Mouse (Mus musculus) kidney, adult 2 months (tissue): ENCODE data around the gene Fam234a. TPM values are rescaled to one million over a fixed set of nuclear protein-coding genes. Genes with fewer than 3 reads are reported as not detected.

Experiments
- DNase-seq: peaks from one replicate; pipeline ENCODE4 v3.0.0; 2021
- H3K27ac ChIP-seq: fragments of 200-500 bp; 2 replicates; pipeline ENCODE4 v1.5.1; 2012; ENCODE audit warnings: low read depth, low read length, control low read depth, inconsistent platforms; ENCODE audit not compliant: insufficient read depth
- H3K27me3 ChIP-seq: fragments of 200-500 bp; replicated peaks from 2 replicates; pipeline ENCODE4 v1.6.1; 2012; ENCODE audit warnings: mild to moderate bottlenecking, moderate library complexity, low read length, inconsistent platforms; ENCODE audit not compliant: control insufficient read depth, insufficient read depth
- H3K36me3 ChIP-seq: fragments of 200-500 bp; 2 replicates; pipeline ENCODE4 v1.6.1; 2012; ENCODE audit warnings: mild to moderate bottlenecking, moderate library complexity, low read length, inconsistent platforms; ENCODE audit not compliant: control insufficient read depth, insufficient read depth
- H3K4me1 ChIP-seq: fragments of 200-500 bp; 2 replicates; pipeline ENCODE4 v1.6.1; 2011; ENCODE audit warnings: low read length; ENCODE audit not compliant: control insufficient read depth, insufficient read depth
- H3K4me3 ChIP-seq: fragments of 200-500 bp; 2 replicates; pipeline ENCODE4 v1.5.1; 2011; ENCODE audit warnings: mild to moderate bottlenecking, low read depth, low read length, control low read depth; ENCODE audit not compliant: insufficient read depth
- CTCF ChIP-seq: fragments of 200-500 bp; conservative IDR thresholded peaks from 2 replicates; pipeline ENCODE4 v1.5.1; 2011; ENCODE audit warnings: low read depth, mild to moderate bottlenecking, control low read depth, low read length, moderate library complexity, mixed read lengths; ENCODE audit not compliant: insufficient read depth, insufficient read length
- POLR2A ChIP-seq: fragments of 200-500 bp; IDR thresholded peaks from one replicate; pipeline ENCODE4 v1.6.1; 2011; ENCODE audit warnings: low read depth, low read length, control low read depth
- WGBS: fragments of 180-500 bp; shearing (Covaris S2); methylation state at CpG from one replicate; pipeline ENCODE4 v1.1.7; 2018; 5-methylcytosine and 5-hydroxymethylcytosine counted together
- polyA plus RNA-seq: library from polyadenylated mRNA; depleted of rRNA; stranded (reverse); fragments of >200 nt; gene quantifications from 2 replicates; pipeline ENCODE4 v1.2.3, GENCODE M21; 2012

Gene Fam234a
- polyA plus RNA-seq, 1 experiment = 112 TPM

- TF ChIP-seq CTCF = peak; percentile 49
- TF ChIP-seq POLR2A = peak; percentile 29
- Histone ChIP-seq H3K27me3 (no peaks in the 10 kb centered on the region), H3K4me1 (peaks cover 8% of the 10 kb centered on the region; the same call in 1 of the 2 replicates), H3K4me3 (peak overlapping the region; percentile 62), H3K27ac (peak overlapping the region; percentile 65), H3K36me3 (no peaks in the 10 kb centered on the region)
- under 1% methylated on average over 32 of the region's 32 CpGs for WGBS
- DNase-seq = peak; percentile 86
These were observed 456 bp downstream of the Fam234a start for GRCm38 (mm10) chr17:26243471-26244100.

GRCm38 (mm10) chr17:26240990-26241389 lies 3.1 kb downstream of the Fam234a start:
- no peak overlapping the region for H3K27ac ChIP-seq
- WGBS = 82% methylated on average over 6 of the region's 6 CpGs
- no peak for TF ChIP-seq POLR2A
- no peak for TF ChIP-seq CTCF
- peaks cover 8% of the 10 kb centered on the region; the same call in 1 of the 2 replicates for H3K4me1 ChIP-seq
- no peak for DNase-seq
- no peak overlapping the region for H3K4me3 ChIP-seq
- H3K27me3 ChIP-seq = no peaks in the 10 kb centered on the region
- H3K36me3 ChIP-seq = no peaks in the 10 kb centered on the region

GRCm38 (mm10) chr17:26240120-26240790 lies 3.8 kb downstream of the Fam234a start:
- no peaks in the 10 kb centered on the region for H3K27me3 ChIP-seq
- H3K27ac ChIP-seq = no peak overlapping the region
- H3K36me3 ChIP-seq = no peaks in the 10 kb centered on the region
- 75% methylated on average over 6 of the region's 6 CpGs for WGBS
- no peak for TF ChIP-seq POLR2A
- TF ChIP-seq CTCF = no peak
- H3K4me1 ChIP-seq = peaks cover 8% of the 10 kb centered on the region; the same call in 1 of the 2 replicates
- DNase-seq = no peak
- H3K4me3 ChIP-seq = no peak overlapping the region

GRCm38 (mm10) chr17:26239551-26239950 lies 4.5 kb downstream of the Fam234a start:
- Histone ChIP-seq H3K36me3 (no peaks in the 10 kb centered on the region), H3K27ac (no peak overlapping the region), H3K27me3 (no peaks in the 10 kb centered on the region), H3K4me1 (peaks cover 8% of the 10 kb centered on the region; the same call in 1 of the 2 replicates), H3K4me3 (no peak overlapping the region)
- TF ChIP-seq POLR2A (no peak), CTCF (no peak)
- WGBS = 72% methylated on average over 2 of the region's 2 CpGs
- DNase-seq = no peak

- Histone ChIP-seq H3K4me3 (no peak overlapping the region), H3K27me3 (no peaks in the 10 kb centered on the region), H3K4me1 (peaks cover 1% of the 10 kb centered on the region; the same call in 1 of the 2 replicates), H3K36me3 (no peaks in the 10 kb centered on the region), H3K27ac (no peak overlapping the region)
- TF ChIP-seq POLR2A (no peak), CTCF (no peak)
- 83% methylated on average over 10 of the region's 10 CpGs for WGBS
- DNase-seq = no peak
These were observed 6.4 kb downstream of the Fam234a start for GRCm38 (mm10) chr17:26237667-26238066.

- Histone ChIP-seq H3K4me3 (no peak overlapping the region), H3K4me1 (peaks cover 3% of the 10 kb centered on the region), H3K36me3 (no peaks in the 10 kb centered on the region; the same call in 1 of the 2 replicates), H3K27ac (peak overlapping the region; percentile 35), H3K27me3 (no peaks in the 10 kb centered on the region)
- WGBS = 65% methylated on average over 13 of the region's 13 CpGs
- TF ChIP-seq POLR2A (no peak), CTCF (no peak)
- no peak for DNase-seq
These were observed 8.8 kb downstream of the Fam234a start for GRCm38 (mm10) chr17:26235077-26235815.

GRCm38 (mm10) chr17:26234386-26234785 lies 9.7 kb downstream of the Fam234a start:
- no peaks in the 10 kb centered on the region for H3K27me3 ChIP-seq
- peaks cover 3% of the 10 kb centered on the region for H3K4me1 ChIP-seq
- H3K36me3 ChIP-seq = no peaks in the 10 kb centered on the region; the same call in 1 of the 2 replicates
- 78% methylated on average over 8 of the region's 8 CpGs for WGBS
- no peak overlapping the region for H3K27ac ChIP-seq
- no peak for DNase-seq
- TF ChIP-seq CTCF (no peak), POLR2A (no peak)
- H3K4me3 ChIP-seq = no peak overlapping the region
